Mouse (Mus musculus) layer of hippocampus, postnatal 25 days (tissue): Measurements from ENCODE around the gene Amhr2. TPM values are rescaled to one million over a fixed set of nuclear protein-coding genes. Genes with fewer than 3 reads are reported as not detected.

Experiments
- DNase-seq, 2 experiments: peaks; one replicate each; pipeline ENCODE4 v3.0.0; 2022; ENCODE audit warnings: mixed read lengths in 2 of 2, low spot score in 1 of 2; ENCODE audit errors: extremely low spot score in 1 of 2
- total RNA-seq, 2 experiments: library from RNA; stranded (reverse); gene quantifications; 2 replicates each; pipeline ENCODE4 v1.2.3; 2021

Amhr2 gene
- total RNA-seq = under 1 TPM; 0.80 to 0.91 TPM

GRCm38 (mm10) chr15:102445146-102445545 is at the start of gene Amhr2:
Amhr2 (plus strand) TSS chr15:102445367.
- DNase-seq = no peak

- no peak for DNase-seq
Measured at GRCm38 (mm10) chr15:102398629-102399028, 46.5 kb upstream of the Amhr2 start.

GRCm38 (mm10) chr15:102399229-102400221 is 45.6 kb upstream of the Amhr2 start:
- DNase-seq = peak in 1 of 2 experiments; percentile 53

DNA sequence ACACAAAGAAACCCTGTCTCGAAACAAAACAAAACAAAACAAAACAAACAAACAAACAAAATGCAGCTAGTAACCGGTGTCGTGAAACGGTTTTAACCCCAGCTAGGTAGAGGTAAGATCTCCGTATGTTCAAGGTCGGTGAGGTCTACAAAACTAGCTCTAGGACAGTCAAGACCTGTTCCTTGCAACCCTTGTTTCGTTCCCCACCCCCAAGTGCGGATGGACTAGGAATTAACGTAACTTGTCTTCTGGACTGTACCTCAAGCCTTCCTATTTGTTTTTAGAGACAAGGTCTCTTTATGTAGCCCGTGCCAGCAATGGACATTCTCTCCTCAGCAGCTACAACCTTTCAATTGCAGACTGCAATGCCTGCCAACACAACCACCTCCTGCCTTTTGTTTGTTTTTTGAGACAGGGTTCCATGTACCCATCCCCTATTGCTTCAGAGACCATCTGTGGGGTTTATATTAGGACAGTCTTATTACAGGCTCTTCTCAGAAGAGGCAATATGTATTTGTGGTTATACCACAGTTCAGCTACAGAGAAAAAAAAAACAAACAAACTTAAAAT is 44.6 kb upstream of the Amhr2 start:
- no peak for DNase-seq

DNA sequence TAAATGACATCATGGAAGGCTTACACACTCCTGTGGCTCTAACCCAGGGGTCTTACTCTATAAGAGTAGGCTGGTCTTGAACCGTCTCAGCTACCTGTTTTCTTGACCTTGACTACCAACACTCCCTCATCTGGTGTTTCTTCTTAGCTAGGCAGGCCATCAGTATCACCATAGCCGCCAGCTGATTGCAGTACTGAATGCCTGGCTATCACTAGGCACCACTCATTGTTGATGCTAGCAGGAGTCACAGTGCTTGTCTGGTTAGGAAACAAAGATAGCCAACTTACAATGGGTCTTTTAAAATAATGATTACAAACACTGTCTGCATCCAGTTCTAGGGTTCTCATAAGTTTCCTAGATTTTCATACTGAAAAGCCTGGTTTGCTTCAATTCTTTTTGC is 43.9 kb upstream of the Amhr2 start:
- DNase-seq = no peak

DNA sequence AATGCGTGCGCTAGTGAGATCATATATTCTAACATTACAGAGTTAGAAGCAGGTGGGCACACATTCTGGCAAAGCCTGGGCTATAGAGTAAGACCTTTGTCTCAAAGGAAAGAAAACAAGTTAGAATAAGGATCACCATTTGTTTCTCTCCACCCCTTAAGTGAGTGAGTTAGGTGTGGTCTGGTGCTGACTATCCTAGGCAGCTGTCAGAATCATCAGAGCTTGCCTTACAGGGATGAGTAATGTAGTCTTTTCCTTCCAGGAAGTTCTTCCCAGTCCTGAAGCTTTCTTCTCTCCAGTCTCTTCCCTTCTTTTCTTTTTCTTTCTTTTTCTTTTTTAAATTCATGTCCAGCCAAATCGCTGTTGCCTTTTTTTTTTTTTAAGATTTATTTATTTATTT is 43.0 kb upstream of the Amhr2 start:
- DNase-seq = no peak

DNA sequence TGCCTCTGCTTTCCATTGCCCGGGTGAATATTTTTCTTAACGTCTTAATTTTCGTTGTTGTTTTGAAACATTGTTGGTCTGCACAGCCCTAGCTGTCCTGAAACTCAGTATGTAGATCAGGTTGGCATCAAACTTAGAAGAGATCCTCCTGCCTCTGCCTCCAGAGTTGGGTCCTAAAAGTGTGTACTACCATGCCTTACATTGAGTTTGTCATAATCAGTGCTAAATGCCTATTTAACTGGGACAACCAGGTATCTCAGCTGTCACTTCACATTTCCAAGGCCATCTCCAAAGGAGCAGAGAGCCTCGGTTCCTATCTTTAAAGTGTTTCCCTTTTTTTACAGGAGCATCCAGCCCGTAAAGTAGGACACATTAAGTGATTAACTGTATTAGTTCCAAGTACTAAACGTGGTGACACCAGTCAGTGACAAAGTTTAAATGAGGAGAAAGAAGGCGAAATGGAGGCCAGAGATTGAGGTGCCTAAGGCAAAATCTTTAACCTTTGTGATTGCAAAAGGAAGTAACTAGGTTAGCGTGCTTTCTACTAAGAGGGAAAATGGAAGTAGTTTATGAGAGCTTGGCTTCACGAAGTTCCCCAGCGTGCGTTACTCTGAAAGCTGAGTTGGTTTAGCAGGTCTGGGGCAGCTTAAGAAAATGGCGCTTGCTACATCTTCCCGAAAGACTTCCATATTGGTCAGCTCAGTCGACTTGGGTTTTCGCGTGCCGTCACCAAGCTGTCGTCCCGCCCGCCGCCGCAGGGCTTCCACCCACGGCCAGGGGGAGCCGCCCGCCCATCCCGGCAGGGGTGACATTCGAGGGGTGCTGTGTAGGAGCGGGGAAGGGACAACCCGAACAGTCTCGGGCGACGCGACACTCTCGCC is 40.3 kb upstream of the Amhr2 start:
- DNase-seq = peak in 1 of 2 experiments; percentile 94

DNA sequence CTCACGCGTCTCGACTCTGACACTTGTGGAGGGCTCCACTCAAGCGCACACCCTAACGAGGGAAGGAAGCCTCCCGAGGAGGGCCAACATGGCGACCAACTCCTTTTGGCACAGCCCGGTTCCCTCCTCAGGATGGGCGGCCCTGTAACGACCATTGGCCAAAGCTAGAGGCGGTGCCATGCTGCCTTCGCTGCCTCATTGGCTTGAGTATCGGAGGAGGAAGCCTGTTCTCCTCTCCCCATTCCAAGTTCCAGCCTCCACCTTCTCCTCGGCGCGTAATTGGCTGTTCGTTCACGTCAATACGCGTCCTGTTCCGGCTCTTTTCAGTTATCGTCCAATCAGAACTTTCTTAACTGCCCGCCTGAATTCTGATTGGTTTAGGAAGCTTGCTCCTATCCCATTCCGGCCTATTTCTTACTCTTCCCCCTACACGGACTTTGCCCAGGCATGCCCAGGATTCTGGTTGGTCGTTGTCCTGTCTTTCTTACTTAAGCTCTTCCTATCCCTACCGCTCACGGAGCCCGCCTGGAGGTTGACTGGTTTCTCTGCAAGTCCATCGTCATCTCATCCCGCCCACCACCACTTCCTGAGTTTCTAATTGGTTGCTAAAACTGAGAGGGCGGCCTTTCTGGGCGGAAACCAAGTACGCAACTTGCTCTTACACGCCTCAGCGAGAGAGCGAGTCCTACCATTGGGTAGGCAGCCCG is 39.5 kb upstream of the Amhr2 start, which contains the start of gene Sp1:
Gene Sp1, plus strand, starts transcription at position 655 of the 707 bp plus-strand sequence.
- peak; percentile 89 to 90 for DNase-seq

DNA sequence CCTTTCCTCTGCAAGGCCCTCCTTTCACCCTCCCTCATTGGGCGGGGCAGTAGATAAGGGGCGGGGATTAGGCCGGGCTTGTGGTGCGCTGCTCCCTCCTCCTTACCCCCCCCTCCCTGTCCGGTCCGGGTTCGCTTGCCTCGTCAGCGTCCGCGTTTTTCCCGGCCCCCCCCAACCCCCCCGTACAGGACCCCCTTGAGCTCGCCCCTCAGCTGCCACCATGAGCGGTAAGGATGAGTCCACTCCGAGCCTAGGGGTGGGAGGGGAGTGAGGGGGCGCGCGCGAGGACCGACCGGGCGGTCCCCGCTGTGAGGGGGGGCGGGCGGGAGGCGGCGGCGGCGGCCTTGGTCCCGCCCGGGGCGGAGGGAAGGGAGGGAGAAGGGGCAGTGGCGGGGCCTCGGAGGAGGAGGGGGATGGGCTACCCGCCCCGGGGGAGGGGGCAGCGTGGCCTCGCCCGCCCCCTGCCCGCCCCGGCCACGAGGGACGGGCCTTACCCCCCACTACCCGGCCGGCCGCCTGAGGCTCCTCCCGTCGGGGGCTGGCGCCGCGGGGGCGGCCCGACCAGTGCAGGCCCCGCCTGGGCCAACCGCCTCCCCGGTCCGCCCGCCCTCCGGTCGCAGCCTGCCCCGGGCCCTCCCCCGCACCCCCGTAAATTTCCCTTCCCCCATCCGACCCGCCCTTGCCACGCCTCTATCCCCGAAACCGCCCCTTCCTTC is 38.8 kb upstream of the Amhr2 start:
- peak; percentile 49 to 51 for DNase-seq

DNA sequence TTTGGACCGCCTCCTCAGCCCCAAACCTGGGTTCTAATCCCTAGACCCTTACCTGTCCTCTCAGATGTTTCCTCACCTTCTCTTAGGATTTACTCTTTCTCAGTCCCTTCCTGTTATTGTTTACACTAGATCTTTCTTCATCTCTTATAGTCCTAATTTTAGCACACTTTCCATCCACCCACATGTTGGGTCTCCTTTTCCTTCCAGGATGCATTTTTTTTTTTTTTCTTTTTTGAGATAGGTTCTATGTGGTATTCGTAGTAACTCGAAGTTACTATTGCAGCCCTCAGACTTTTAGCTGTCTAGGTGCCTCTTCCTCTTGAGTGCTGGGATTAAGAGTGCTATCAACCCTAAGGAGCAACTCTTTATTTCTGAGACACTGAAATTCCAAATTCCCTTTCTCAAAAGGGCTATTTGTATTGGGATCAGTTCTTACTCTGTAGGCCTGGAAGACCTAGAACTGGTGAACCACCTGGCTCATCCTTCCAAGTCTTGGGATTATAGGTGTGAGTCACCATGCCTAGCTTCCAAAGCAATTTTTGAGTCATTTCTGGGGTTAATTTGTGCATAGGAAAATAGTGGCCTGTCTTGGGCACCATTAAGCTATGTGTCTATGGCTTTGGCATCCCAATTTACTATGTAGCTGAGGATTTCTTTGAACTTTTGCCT is 38.1 kb upstream of the Amhr2 start:
- DNase-seq = no peak

DNA sequence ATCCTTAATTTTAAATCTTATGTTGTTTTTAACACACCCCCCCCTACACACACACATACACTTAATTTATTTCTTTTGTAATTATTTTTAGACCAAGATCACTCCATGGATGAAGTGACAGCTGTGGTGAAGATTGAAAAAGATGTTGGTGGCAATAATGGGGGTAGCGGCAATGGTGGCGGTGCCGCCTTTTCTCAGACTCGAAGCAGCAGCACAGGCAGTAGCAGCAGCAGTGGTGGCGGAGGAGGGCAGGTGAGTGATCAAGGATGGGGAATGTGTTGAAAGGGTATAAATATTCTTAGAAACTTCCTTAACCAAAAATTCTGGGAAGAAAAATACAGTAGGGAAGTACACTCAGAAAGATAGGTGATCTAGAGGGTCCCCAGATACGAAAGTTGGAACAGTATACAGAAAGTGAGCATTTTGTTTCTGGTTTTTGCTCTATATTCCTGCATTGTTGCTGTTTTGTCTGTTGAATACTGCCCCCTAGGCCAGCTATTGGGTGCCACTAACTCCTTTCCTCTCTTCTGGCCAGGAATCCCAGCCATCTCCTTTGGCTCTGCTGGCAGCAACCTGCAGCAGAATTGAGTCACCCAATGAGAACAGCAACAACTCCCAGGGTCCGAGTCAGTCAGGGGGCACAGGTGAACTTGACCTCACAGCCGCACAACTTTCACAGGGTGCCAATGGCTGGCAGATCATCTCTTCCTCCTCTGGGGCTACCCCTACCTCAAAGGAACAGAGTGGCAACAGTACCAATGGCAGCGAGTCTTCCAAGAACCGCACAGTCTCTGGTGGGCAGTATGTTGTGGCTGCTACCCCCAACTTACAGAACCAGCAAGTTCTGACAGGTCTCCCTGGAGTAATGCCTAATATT is 37.2 kb upstream of the Amhr2 start:
- DNase-seq = no peak

DNA sequence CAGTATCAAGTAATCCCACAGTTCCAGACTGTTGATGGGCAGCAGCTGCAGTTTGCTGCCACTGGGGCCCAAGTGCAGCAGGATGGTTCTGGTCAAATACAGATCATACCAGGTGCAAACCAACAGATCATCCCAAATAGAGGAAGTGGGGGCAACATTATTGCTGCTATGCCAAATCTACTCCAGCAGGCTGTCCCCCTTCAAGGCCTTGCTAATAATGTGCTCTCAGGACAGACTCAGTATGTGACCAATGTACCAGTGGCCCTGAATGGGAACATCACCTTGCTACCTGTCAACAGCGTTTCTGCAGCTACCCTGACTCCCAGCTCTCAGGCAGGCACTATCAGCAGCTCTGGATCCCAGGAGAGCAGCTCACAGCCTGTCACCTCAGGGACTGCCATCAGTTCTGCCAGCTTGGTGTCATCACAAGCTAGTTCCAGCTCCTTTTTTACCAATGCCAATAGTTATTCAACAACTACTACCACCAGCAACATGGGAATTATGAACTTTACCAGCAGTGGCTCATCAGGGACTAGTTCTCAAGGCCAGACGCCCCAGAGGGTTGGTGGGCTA is 36.5 kb upstream of the Amhr2 start:
- no peak for DNase-seq

GRCm38 (mm10) chr15:102409286-102409685 is 35.9 kb upstream of the Amhr2 start:
- DNase-seq = no peak

- DNase-seq = no peak
Measured at GRCm38 (mm10) chr15:102411077-102411476, 34.1 kb upstream of the Amhr2 start.

DNA sequence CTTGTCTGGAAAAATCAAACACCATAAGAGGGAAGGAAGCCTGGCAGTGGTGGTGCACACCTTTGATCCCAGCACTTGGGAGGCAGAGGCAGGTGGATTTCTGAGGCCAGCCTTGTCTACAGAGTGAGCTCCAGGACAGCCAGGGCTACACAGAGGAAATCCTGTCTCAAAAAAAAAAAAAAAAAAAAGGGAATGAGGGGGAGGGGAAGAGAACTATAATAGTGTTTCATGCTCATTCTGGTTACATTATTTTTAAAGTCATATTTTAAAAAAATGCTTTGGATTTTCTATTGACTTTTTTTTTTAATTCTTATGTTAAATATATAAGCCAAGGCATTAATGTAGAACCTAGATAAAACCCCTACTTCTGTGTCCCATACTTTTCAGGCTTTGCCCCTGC is 31.5 kb upstream of the Amhr2 start:
- DNase-seq = no peak

DNA sequence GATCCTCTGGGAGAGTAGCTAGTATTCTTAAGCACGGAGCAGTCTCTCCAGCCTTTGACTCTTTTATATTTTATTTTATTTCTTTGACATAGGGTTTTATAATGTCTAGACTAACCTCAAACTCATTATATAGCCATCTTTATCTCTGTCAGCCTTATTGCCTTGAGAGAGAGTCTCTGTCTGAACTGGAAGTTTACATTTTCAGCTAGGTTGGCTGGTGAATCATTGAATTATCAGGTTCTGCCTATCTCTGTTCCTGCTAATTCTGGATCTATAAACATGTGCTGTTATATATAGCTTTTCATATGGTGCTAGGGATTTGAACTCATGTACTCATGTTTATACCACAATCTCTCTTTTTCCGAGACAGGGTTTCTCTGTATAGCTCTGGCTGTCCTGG is 27.6 kb upstream of the Amhr2 start:
- no peak for DNase-seq

GRCm38 (mm10) chr15:102420986-102421385 is 24.2 kb upstream of the Amhr2 start:
- DNase-seq = no peak

GRCm38 (mm10) chr15:102421437-102421836 is 23.7 kb upstream of the Amhr2 start:
- DNase-seq = peak in 1 of 2 experiments; percentile 42
